Mouse (Mus musculus) embryonic facial prominence, embryonic 15.5 days (tissue): ENCODE results near the gene Stxbp5. TPM values are rescaled to one million over a fixed set of nuclear protein-coding genes. Genes with fewer than 3 reads are reported as not detected.
"Not testable (repeated sequence)": the region's sequence is repeated elsewhere in the genome, so short reads cannot be mapped to it uniquely, and the experiment has no call there.

Experiments used
- ATAC-seq: fragments of 200-750 bp; cut with Nextera tagmentation; 2 replicates; pipeline ENCODE4 v1.8.0; 2017; ENCODE audit warnings: low read depth, moderate TSS enrichment; ENCODE audit not compliant: insufficient number of reproducible peaks, low FRiP score, low TSS enrichment
- H3K27ac ChIP-seq: fragments of 300-500 bp; sonication (generic); replicated peaks from 2 replicates; pipeline ENCODE4 v1.5.1; 2015; ENCODE audit warnings: mild to moderate bottlenecking, inconsistent platforms
- H3K27me3 ChIP-seq: fragments of 300-500 bp; sonication (generic); 2 replicates; pipeline ENCODE4 v1.6.1; 2015; ENCODE audit warnings: inconsistent platforms
- H3K36me3 ChIP-seq: fragments of 300-500 bp; sonication (generic); 2 replicates; pipeline ENCODE4 v1.6.1; 2015; ENCODE audit warnings: mild to moderate bottlenecking, inconsistent platforms
- H3K4me1 ChIP-seq: fragments of 300-500 bp; sonication (generic); 2 replicates; pipeline ENCODE4 v1.6.1; 2015; ENCODE audit warnings: inconsistent platforms
- H3K4me2 ChIP-seq: fragments of 300-500 bp; sonication (generic); replicated peaks from 2 replicates; pipeline ENCODE4 v1.6.1; 2015; ENCODE audit warnings: mild to moderate bottlenecking, inconsistent platforms
- H3K4me3 ChIP-seq: fragments of 300-500 bp; sonication (generic); replicated peaks from 2 replicates; pipeline ENCODE4 v1.5.1; 2015; ENCODE audit warnings: mild to moderate bottlenecking, inconsistent platforms
- H3K9ac ChIP-seq: fragments of 300-500 bp; sonication (generic); 2 replicates; pipeline ENCODE4 v1.6.1; 2015; ENCODE audit warnings: inconsistent platforms
- H3K9me3 ChIP-seq: fragments of 300-500 bp; sonication (generic); replicated peaks from 2 replicates; pipeline ENCODE4 v1.6.1; 2016; ENCODE audit warnings: inconsistent platforms
- WGBS: fragments of 180-500 bp; shearing (Covaris S2); methylation state at CpG from one replicate; pipeline ENCODE4 v1.1.7; 2015; 5-methylcytosine and 5-hydroxymethylcytosine counted together
- polyA plus RNA-seq: library from polyadenylated mRNA; unstranded; fragments of >200 nt; fragmentation: Nextera tagmentation; extraction: Ambion mirVana; gene quantifications from 2 replicates; pipeline ENCODE4 v1.2.1, GENCODE M21; 2015

The Stxbp5 gene
- polyA plus RNA-seq, 1 experiment from 2014 or later = 6.2 TPM

GRCm38 (mm10) chr10:9889651-9890050, 11.2 kb downstream of the Stxbp5 start:
- Histone ChIP-seq H3K4me3 (no peak overlapping the region), H3K27ac (no peak overlapping the region)
- 77% methylated on average over 8 of the region's 8 CpGs for WGBS

DNA sequence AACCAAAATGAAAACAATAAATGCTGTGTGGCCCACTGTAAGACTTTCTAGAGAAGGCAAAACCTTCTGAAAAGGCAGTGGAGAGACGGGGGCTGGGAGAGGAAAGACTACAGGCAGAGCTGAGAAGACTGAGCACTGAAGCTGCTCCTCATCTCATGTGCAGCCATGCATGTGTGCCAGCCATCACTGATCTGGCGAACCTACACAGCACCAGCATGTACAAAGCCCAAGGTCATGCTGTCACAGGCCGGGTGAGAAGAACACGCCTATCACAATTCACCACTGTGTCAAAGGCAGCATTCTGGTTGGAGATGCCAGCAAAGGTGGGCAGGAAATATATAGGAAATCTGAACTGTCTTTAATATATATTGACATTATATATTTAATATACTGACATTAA, 12.2 kb downstream of the Stxbp5 start:
- peaks cover 5% of the 10 kb centered on the region; the same call in 1 of the 2 replicates for H3K36me3 ChIP-seq
- no peaks in the 10 kb centered on the region for H3K27me3 ChIP-seq
- no peak overlapping the region for H3K4me3 ChIP-seq
- 87% methylated on average over 4 of the region's 4 CpGs for WGBS
- ATAC-seq = no peak
- H3K27ac ChIP-seq = no peak overlapping the region
- no peaks in the 10 kb centered on the region for H3K9me3 ChIP-seq
- no peak overlapping the region for H3K4me2 ChIP-seq
- no peaks in the 10 kb centered on the region for H3K4me1 ChIP-seq
- H3K9ac ChIP-seq = no peak overlapping the region

More at GRCm38 (mm10) chr10:9889651-9890050, 11.2 kb downstream of the Stxbp5 start:
- H3K4me1 ChIP-seq = no peaks in the 10 kb centered on the region
- no peaks in the 10 kb centered on the region for H3K9me3 ChIP-seq
- no peak overlapping the region for H3K4me2 ChIP-seq
- ATAC-seq = no peak
- H3K27me3 ChIP-seq = no peaks in the 10 kb centered on the region
- H3K36me3 ChIP-seq = peaks cover 8% of the 10 kb centered on the region; the same call in 1 of the 2 replicates
- no peak overlapping the region for H3K9ac ChIP-seq

- not testable (repeated sequence) for H3K36me3 ChIP-seq, H3K4me2 ChIP-seq, H3K27ac ChIP-seq, H3K27me3 ChIP-seq, H3K9me3 ChIP-seq, H3K4me1 ChIP-seq, ATAC-seq, H3K9ac ChIP-seq, H3K4me3 ChIP-seq
- 76% methylated on average over 5 of the region's 5 CpGs for WGBS
Measured at GRCm38 (mm10) chr10:9881781-9882320, 19.0 kb downstream of the Stxbp5 start.

GRCm38 (mm10) chr10:9880070-9880728, 20.7 kb downstream of the Stxbp5 start:
- no peaks in the 10 kb centered on the region for H3K36me3 ChIP-seq
- no peaks in the 10 kb centered on the region for H3K4me1 ChIP-seq
- WGBS = 54% methylated on average over 6 of the region's 6 CpGs
- no peaks in the 10 kb centered on the region for H3K9me3 ChIP-seq
- ATAC-seq = no peak
- H3K27me3 ChIP-seq = no peaks in the 10 kb centered on the region
- no peak overlapping the region for H3K27ac ChIP-seq
- no peak overlapping the region for H3K9ac ChIP-seq
- H3K4me2 ChIP-seq = no peak overlapping the region
- no peak overlapping the region for H3K4me3 ChIP-seq

DNA sequence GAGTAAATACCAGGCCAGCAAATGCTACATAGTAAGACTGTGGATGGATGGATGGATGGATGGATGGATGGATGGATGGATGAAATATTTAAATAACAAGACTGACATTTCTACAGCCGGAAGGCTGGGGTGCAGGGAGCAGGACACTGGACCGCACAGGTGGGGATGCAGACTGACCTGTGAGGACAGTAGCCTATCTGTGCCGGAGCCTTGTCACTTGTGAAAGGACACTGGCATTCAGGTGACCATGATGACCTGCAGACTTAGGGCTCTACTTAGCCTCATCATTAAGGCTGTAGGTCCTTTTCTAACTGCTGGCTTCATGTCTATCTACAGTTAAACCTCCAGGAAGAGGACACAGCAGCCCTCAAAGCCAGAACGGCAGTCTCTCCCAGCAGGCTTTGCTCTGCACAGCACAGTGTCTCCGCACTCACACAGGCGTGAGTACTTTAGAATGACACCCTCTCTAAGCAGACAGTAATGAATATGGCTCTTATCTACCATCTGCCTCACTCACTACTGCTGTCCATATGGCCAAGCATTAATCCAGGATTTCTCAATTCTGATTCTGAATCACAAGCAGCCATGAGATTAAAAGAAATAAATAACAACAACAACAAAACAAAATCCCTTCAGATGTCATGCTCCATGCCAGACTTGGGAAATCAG, 21.9 kb downstream of the Stxbp5 start:
- 86% methylated on average over 6 of the region's 6 CpGs for WGBS

DNA sequence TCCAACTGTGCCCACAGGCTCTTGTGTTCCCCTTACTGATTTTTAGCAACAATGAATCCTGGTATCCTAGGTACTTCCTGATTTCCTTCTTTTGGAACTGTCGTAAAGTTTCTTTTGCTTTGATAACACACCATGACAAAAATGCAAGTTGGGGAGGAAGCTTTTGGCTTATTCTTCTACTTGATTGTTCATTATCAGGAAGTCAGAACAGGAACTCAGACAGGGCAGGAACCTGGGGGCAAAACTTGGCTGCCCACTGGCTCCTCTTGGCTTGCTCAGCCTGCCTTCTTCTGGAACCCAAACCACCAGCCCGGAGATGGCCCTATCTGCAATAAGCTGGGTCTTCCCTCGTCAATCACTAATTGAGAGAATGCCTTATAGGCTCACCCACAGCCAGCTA, 25.0 kb downstream of the Stxbp5 start:
- H3K9ac ChIP-seq = no peak overlapping the region
- no peak overlapping the region for H3K4me3 ChIP-seq
- H3K9me3 ChIP-seq = no peaks in the 10 kb centered on the region
- no peaks in the 10 kb centered on the region for H3K36me3 ChIP-seq
- no peaks in the 10 kb centered on the region for H3K27me3 ChIP-seq
- H3K4me2 ChIP-seq = no peak overlapping the region
- H3K4me1 ChIP-seq = no peaks in the 10 kb centered on the region
- ATAC-seq = no peak
- 78% methylated on average over 3 of the region's 3 CpGs for WGBS
- no peak overlapping the region for H3K27ac ChIP-seq

More for the DNA sequence above, 21.9 kb downstream of the Stxbp5 start:
- Histone ChIP-seq H3K36me3 (no peaks in the 10 kb centered on the region), H3K9ac (no peak overlapping the region), H3K27ac (no peak overlapping the region), H3K4me3 (no peak overlapping the region), H3K4me2 (no peak overlapping the region), H3K27me3 (no peaks in the 10 kb centered on the region), H3K4me1 (no peaks in the 10 kb centered on the region), H3K9me3 (no peaks in the 10 kb centered on the region)
- no peak for ATAC-seq

DNA sequence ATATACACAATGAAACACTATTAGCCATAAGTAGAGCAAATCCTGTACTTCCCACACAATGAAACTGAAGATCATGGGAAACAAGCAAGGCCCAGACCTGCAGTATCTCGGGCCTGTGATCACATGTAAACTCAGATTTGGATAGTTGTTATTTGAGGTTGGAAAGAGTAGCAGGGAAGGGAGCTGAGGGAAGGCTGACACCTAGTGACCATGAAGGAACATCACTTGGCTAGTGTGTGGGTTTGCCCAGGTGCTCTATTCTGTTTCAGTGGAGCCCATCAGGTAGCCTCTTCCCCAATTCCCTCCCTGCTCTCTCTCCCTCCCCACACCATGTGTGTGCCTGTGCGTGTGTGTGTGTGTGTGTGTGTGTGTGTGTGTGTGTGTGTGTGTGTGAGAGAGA, 28.7 kb downstream of the Stxbp5 start:
- Histone ChIP-seq H3K27me3 (no peaks in the 10 kb centered on the region), H3K4me1 (no peaks in the 10 kb centered on the region), H3K4me3 (no peak overlapping the region), H3K27ac (no peak overlapping the region), H3K36me3 (no peaks in the 10 kb centered on the region), H3K9me3 (no peaks in the 10 kb centered on the region), H3K4me2 (no peak overlapping the region), H3K9ac (no peak overlapping the region)
- no peak for ATAC-seq
- WGBS = 67% methylated on average over 2 of the region's 2 CpGs

GRCm38 (mm10) chr10:9866793-9867579, 33.9 kb downstream of the Stxbp5 start:
- no peaks in the 10 kb centered on the region for H3K9me3 ChIP-seq
- no peaks in the 10 kb centered on the region for H3K4me1 ChIP-seq
- H3K4me2 ChIP-seq = no peak overlapping the region
- ATAC-seq = no peak
- 77% methylated on average over 17 of the region's 17 CpGs for whole genome bisulfite sequencing
- H3K27me3 ChIP-seq = no peaks in the 10 kb centered on the region
- no peaks in the 10 kb centered on the region for H3K36me3 ChIP-seq
- no peak overlapping the region for H3K27ac ChIP-seq
- H3K9ac ChIP-seq = no peak overlapping the region
- H3K4me3 ChIP-seq = no peak overlapping the region

GRCm38 (mm10) chr10:9860022-9860421, 40.9 kb downstream of the Stxbp5 start:
- Histone ChIP-seq H3K36me3 (no peaks in the 10 kb centered on the region), H3K27me3 (no peaks in the 10 kb centered on the region), H3K4me2 (no peak overlapping the region), H3K9me3 (no peaks in the 10 kb centered on the region), H3K9ac (no peak overlapping the region), H3K27ac (no peak overlapping the region), H3K4me3 (no peak overlapping the region), H3K4me1 (no peaks in the 10 kb centered on the region)
- ATAC-seq = no peak
- 71% methylated on average over 4 of the region's 4 CpGs for WGBS

DNA sequence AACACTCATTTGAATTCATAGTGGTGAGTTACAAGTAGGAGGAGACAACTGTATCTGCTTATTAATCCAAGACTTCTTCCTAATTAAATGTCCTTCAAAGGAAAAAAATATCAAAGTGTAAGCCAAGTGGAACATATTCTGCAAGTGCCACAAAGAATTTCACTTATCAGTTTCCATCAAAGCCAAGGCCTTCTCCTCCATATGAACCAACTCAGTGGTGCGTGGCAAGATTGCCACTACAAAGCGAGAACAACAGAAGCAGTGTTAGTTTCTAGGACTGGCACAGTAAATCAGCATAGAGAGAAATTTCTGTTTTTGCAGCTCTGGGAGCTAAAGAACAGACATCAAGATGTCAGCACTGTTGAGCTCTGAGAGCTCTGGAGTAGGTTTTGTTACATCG, 41.4 kb downstream of the Stxbp5 start:
- WGBS = 83% methylated on average over 3 of the region's 3 CpGs

DNA sequence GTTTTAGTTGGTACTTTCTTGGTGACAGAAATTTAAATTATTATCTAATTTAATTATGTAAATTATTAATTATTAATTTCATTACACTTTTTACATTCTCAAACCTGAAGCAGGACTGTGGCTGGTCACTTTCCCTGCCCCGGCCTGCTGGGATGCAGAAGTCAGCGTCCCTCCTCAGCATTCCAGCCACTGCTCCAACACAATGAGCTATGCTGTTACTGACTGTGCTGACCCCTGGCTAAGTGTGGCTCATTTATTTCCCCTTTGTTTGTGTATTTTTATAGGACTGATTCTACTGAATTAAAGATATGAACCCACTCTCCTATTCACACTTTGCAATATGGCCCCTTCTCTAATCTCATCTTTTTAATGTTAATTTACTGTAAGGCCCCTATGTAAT, 43.0 kb downstream of the Stxbp5 start:
- no peak overlapping the region for H3K4me3 ChIP-seq
- no peak overlapping the region for H3K9ac ChIP-seq
- WGBS = 90% methylated on average over 2 of the region's 2 CpGs
- H3K9me3 ChIP-seq = no peaks in the 10 kb centered on the region
- H3K27me3 ChIP-seq = no peaks in the 10 kb centered on the region
- H3K4me1 ChIP-seq = no peaks in the 10 kb centered on the region
- ATAC-seq = no peak
- no peak overlapping the region for H3K27ac ChIP-seq
- H3K4me2 ChIP-seq = no peak overlapping the region
- no peaks in the 10 kb centered on the region; the same call in 1 of the 2 replicates for H3K36me3 ChIP-seq

More for the DNA sequence above, 41.4 kb downstream of the Stxbp5 start:
- Histone ChIP-seq H3K4me3 (no peak overlapping the region), H3K27ac (no peak overlapping the region), H3K4me1 (no peaks in the 10 kb centered on the region), H3K9me3 (no peaks in the 10 kb centered on the region), H3K27me3 (no peaks in the 10 kb centered on the region), H3K4me2 (no peak overlapping the region), H3K9ac (no peak overlapping the region), H3K36me3 (no peaks in the 10 kb centered on the region)
- ATAC-seq = no peak
